In genomic region chr1:24073386-24074248, GRCm38 (mm10) we compare ENCODE assay signal across 17 mouse cellular contexts. TPM values are rescaled to one million over a fixed set of nuclear protein-coding genes. Genes with fewer than 3 reads are reported as not detected.
A peak's percentile ranks its signal among the peaks of the same experiment; 100 is the strongest.
DNase-seq lines count a peak whose midpoint lies in the region; ATAC-seq and TF ChIP-seq lines count a peak whose summit lies in the region.
"Had no signal": no experiment of that assay in that cellular context is flagged by ENCODE, and none has a peak within 500 bp of the region (broad histone marks: within the 10 kb centered on the region; RNA-seq: fewer than 3 reads in every experiment).

No protein-coding gene starts in this region.

- no peak overlapping the region for H3K4me2 ChIP-seq in forebrain, embryonic 13.5 days
- no peak overlapping the region for H3K4me2 ChIP-seq in forebrain, postnatal 0 days (ENCODE audit: low read depth)
- H3K4me2 ChIP-seq in forebrain, embryonic 15.5 days (replicated peaks) = no peak overlapping the region
- H3K4me2 ChIP-seq: embryonic facial prominence, embryonic 13.5 days; heart, embryonic 12.5 days had no signal

- H3K27ac ChIP-seq in forebrain, embryonic 13.5 days = peak overlapping the region; percentile 81
- no peak overlapping the region for H3K27ac ChIP-seq in forebrain, postnatal 0 days (ENCODE audit: low read depth, low read length)
- H3K27ac ChIP-seq in forebrain, embryonic 15.5 days (replicated peaks) = peak overlapping the region; percentile 57; the same call in 1 of the 2 replicates
- H3K27ac ChIP-seq: embryonic facial prominence, embryonic 13.5 days; hindbrain, embryonic 10.5 days had no signal

- TF ChIP-seq CTCF in forebrain, postnatal 0 days (IDR thresholded peaks at IDR 0.05; ENCODE audit: low read depth) = no peak
- TF ChIP-seq CTCF in C2C12 (IDR thresholded peaks at IDR 0.05; ENCODE audit: control insufficient read depth, insufficient read depth, insufficient read length) = no peak

- H3K79me2 ChIP-seq in C2C12 (ENCODE audit: control insufficient read depth, insufficient read depth) = no peaks in the 10 kb centered on the region

- H3K4me3 ChIP-seq in forebrain, embryonic 13.5 days = no peak overlapping the region
- no peak overlapping the region for H3K4me3 ChIP-seq in forebrain, postnatal 0 days (ENCODE audit: low read depth, low read length)
- no peak overlapping the region for H3K4me3 ChIP-seq in C2C12 (ENCODE audit: insufficient read depth, poor library complexity, severe bottlenecking)
- no peak overlapping the region for H3K4me3 ChIP-seq in forebrain, embryonic 15.5 days
- H3K4me3 ChIP-seq: embryonic facial prominence, embryonic 13.5 days; heart, embryonic 12.5 days; hindbrain, embryonic 10.5 days had no signal

- H3K4me1 ChIP-seq in forebrain, embryonic 13.5 days = peaks cover 11% of the 10 kb centered on the region
- H3K4me1 ChIP-seq in forebrain, postnatal 0 days (ENCODE audit: insufficient read depth) = no peaks in the 10 kb centered on the region
- peaks cover 6% of the 10 kb centered on the region for H3K4me1 ChIP-seq in forebrain, embryonic 15.5 days
- H3K4me1 ChIP-seq: embryonic facial prominence, embryonic 13.5 days; hindbrain, embryonic 10.5 days had no signal

- ATAC-seq in forebrain, embryonic 13.5 days = peak; percentile 74
- ATAC-seq in forebrain, postnatal 0 days = no peak
- peak; percentile 73 for ATAC-seq in forebrain, embryonic 15.5 days (replicated peaks)
- ATAC-seq: CD4-positive, CD25-positive, alpha-beta regulatory T cell, adult 4 months; inflammation-experienced regulatory T-cells, adult 6 months; intestine, postnatal 0 days had no signal

- no peak overlapping the region for H3ac ChIP-seq in C2C12 (ENCODE audit: control insufficient read depth, insufficient read length, low read depth)

- no peak for DNase-seq in forebrain, postnatal 0 days
- peak; percentile 12 for DNase-seq in adipocyte (ENCODE audit: low spot score)
- no peak for DNase-seq in neural tube, embryonic 10.5 days (ENCODE audit: extremely low spot score, low spot score)
- DNase-seq in left cerebral cortex, adult 18-20 months (ENCODE audit: low spot score in 2 of 2) = no peak
- DNase-seq: adrenal gland, postnatal 10 days; gastrocnemius, postnatal 14 days; kidney, adult 8-10 months had no signal

- peaks cover 9% of the 10 kb centered on the region for H3K36me3 ChIP-seq in forebrain, embryonic 13.5 days (ENCODE audit: poor library complexity, severe bottlenecking)
- no peaks in the 10 kb centered on the region for H3K36me3 ChIP-seq in forebrain, postnatal 0 days (ENCODE audit: insufficient read depth)
- H3K36me3 ChIP-seq in C2C12 (ENCODE audit: control insufficient read depth, insufficient read depth) = no peaks in the 10 kb centered on the region
- peaks cover 4% of the 10 kb centered on the region; the same call in 1 of the 2 replicates for H3K36me3 ChIP-seq in forebrain, embryonic 15.5 days
- H3K36me3 ChIP-seq: G1E had no signal

- H3K9me3 ChIP-seq in forebrain, embryonic 13.5 days (replicated peaks) = no peaks in the 10 kb centered on the region
- H3K9me3 ChIP-seq in forebrain, postnatal 0 days (ENCODE audit: low read length) = no peaks in the 10 kb centered on the region
- H3K9me3 ChIP-seq in forebrain, embryonic 15.5 days = no peaks in the 10 kb centered on the region
- H3K9me3 ChIP-seq: embryonic facial prominence, embryonic 13.5 days; G1E; hindbrain, embryonic 10.5 days had no signal

- H3K9ac ChIP-seq in forebrain, embryonic 13.5 days = no peak overlapping the region
- H3K9ac ChIP-seq in forebrain, postnatal 0 days = no peak overlapping the region
- H3K9ac ChIP-seq in forebrain, embryonic 15.5 days (replicated peaks) = no peak overlapping the region
- H3K9ac ChIP-seq: embryonic facial prominence, embryonic 13.5 days; heart, embryonic 12.5 days had no signal

- H3K27me3 ChIP-seq in forebrain, embryonic 13.5 days = no peaks in the 10 kb centered on the region
- H3K27me3 ChIP-seq in forebrain, postnatal 0 days (ENCODE audit: insufficient read depth, low read length) = no peaks in the 10 kb centered on the region
- H3K27me3 ChIP-seq in C2C12 (ENCODE audit: control insufficient read depth, insufficient read depth, insufficient read length) = no peaks in the 10 kb centered on the region
- no peaks in the 10 kb centered on the region for H3K27me3 ChIP-seq in forebrain, embryonic 15.5 days
- H3K27me3 ChIP-seq: embryonic facial prominence, embryonic 13.5 days; heart, embryonic 12.5 days had no signal

- H3K79me3 ChIP-seq in C2C12 (ENCODE audit: low read depth) = no peaks in the 10 kb centered on the region

- 41% methylated on average over 5 of the region's 5 CpGs for WGBS in forebrain, embryonic 13.5 days
- WGBS in forebrain, postnatal 0 days = 44% methylated on average over 5 of the region's 5 CpGs
- 31% methylated on average over 5 of the region's 5 CpGs for WGBS in forebrain, embryonic 15.5 days

TF ChIP-seq in C2C12, 6 proteins besides CTCF, POLR2A, EP300 and RAD21:
- TF ChIP-seq FOSL1 (IDR thresholded peaks at IDR 0.05; ENCODE audit: insufficient read depth, low read length, poor library complexity, severe bottlenecking) = no peak
- peak; percentile 46 for TF ChIP-seq MYOD1 (IDR thresholded peaks at IDR 0.05; ENCODE audit: control insufficient read depth, insufficient read length, low read depth)
TF ChIP-seq in C2C12: peak in this region for 1.

RNA-seq across cellular contexts. Expression of gene Fam135a, which starts 26.5 kb away (rescaled TPM):
- polyA plus RNA-seq in forebrain, embryonic 13.5 days (2015; fragmentation: Nextera tagmentation; extraction: Ambion mirVana) = 36.7 and 38.7 TPM in 2 replicates
- total RNA-seq in forebrain, postnatal 0 days (2014; rRNA removed) = 32.1 and 45.4 TPM in 2 replicates
- polyA plus RNA-seq in forebrain, postnatal 0 days (2015; fragmentation: Nextera tagmentation; extraction: Ambion mirVana) = 13.4 and 19.3 TPM in 2 replicates
- 3.9 TPM for polyA plus RNA-seq in C2C12 (2012; fragmentation: generic; extraction: Trizol)
- 31.0 and 32.2 TPM in 2 replicates for polyA plus RNA-seq in forebrain, embryonic 15.5 days (2015; fragmentation: Nextera tagmentation; extraction: Ambion mirVana)
- total RNA-seq in left cerebral cortex, adult 18-20 months (2021) = 10 to 100 TPM; 25.8 to 28.4 TPM
- polyA plus RNA-seq: G1E had no signal
